Mouse (Mus musculus) midbrain, embryonic 11.5 days (tissue): ENCODE measurements at regions not wholly inside any gene's neighbourhood (a gene's known extent, or its start where the extent isn't known, plus 50 kb on each side); places are given as distances from the start of the nearest gene placed in this dataset.

Source experiments
- ATAC-seq: fragments of 200-750 bp; cut with Nextera tagmentation; 2 replicates; pipeline ENCODE4 v1.8.0; 2017; ENCODE audit warnings: moderate TSS enrichment, moderate library complexity; ENCODE audit not compliant: low FRiP score
- DNase-seq: peaks from one replicate; pipeline ENCODE4 v3.0.0; 2015; ENCODE audit warnings: low spot score; ENCODE audit errors: missing footprints
- H3K27ac ChIP-seq: fragments of 300-500 bp; sonication (generic); 2 replicates; pipeline ENCODE4 v1.5.1; 2014; ENCODE audit warnings: low read depth, low read length
- H3K27me3 ChIP-seq: fragments of 300-500 bp; sonication (generic); 2 replicates; pipeline ENCODE4 v1.6.1; 2014; ENCODE audit warnings: mild to moderate bottlenecking, low read length, moderate library complexity, mixed read lengths; ENCODE audit not compliant: control insufficient read depth, insufficient read depth
- H3K36me3 ChIP-seq: fragments of 300-500 bp; sonication (generic); 2 replicates; pipeline ENCODE4 v1.6.1; 2014; ENCODE audit warnings: mild to moderate bottlenecking, low read length, moderate library complexity, mixed read lengths; ENCODE audit not compliant: control insufficient read depth, insufficient read depth
- H3K4me1 ChIP-seq: fragments of 300-500 bp; sonication (generic); 2 replicates; pipeline ENCODE4 v1.6.1; 2014; ENCODE audit warnings: low read length; ENCODE audit not compliant: control insufficient read depth, insufficient read depth
- H3K4me2 ChIP-seq: fragments of 300-500 bp; sonication (generic); 2 replicates; pipeline ENCODE4 v1.6.1; 2014; ENCODE audit warnings: mild to moderate bottlenecking, moderate library complexity
- H3K4me3 ChIP-seq: fragments of 300-500 bp; sonication (generic); 2 replicates; pipeline ENCODE4 v1.5.1; 2014; ENCODE audit warnings: low read depth, low read length
- H3K9ac ChIP-seq: fragments of 300-500 bp; sonication (generic); 2 replicates; pipeline ENCODE4 v1.6.1; 2014; ENCODE audit warnings: low read length
- H3K9me3 ChIP-seq: fragments of 300-500 bp; sonication (generic); 2 replicates; pipeline ENCODE4 v1.6.1; 2016; ENCODE audit warnings: low read length; ENCODE audit not compliant: control insufficient read depth
- WGBS: fragments of 180-500 bp; shearing (Covaris S2); extraction: QIAGEN DNeasy Blood & Tissue Kit; methylation state at CpG from one replicate; pipeline ENCODE4 v1.1.7; 2014; 5-methylcytosine and 5-hydroxymethylcytosine counted together

GRCm38 (mm10) chr1:34733026-34733913 lies 109.6 kb downstream of the Fam168b start:
- 88% methylated on average over 17 of the region's 17 CpGs for WGBS
- H3K4me3 ChIP-seq: no peak overlapping the region
- no peak for DNase-seq
- H3K4me1 ChIP-seq: no peaks in the 10 kb centered on the region
- no peak overlapping the region for H3K9ac ChIP-seq
- H3K36me3 ChIP-seq: no peaks in the 10 kb centered on the region
- no peak for ATAC-seq
- H3K27ac ChIP-seq: no peak overlapping the region
- H3K27me3 ChIP-seq: no peaks in the 10 kb centered on the region
- no peaks in the 10 kb centered on the region for H3K9me3 ChIP-seq
- no peak overlapping the region for H3K4me2 ChIP-seq

GRCm38 (mm10) chr1:34738386-34739067 lies 104.3 kb downstream of the Fam168b start:
- Histone ChIP-seq H3K27me3 (no peaks in the 10 kb centered on the region), H3K27ac (no peak overlapping the region), H3K4me3 (no peak overlapping the region), H3K4me1 (no peaks in the 10 kb centered on the region), H3K9me3 (no peaks in the 10 kb centered on the region), H3K4me2 (no peak overlapping the region), H3K36me3 (no peaks in the 10 kb centered on the region), H3K9ac (no peak overlapping the region)
- 53% methylated on average over 14 of the region's 14 CpGs for WGBS
- ATAC-seq (no peak), DNase-seq (peak; percentile 91)

GRCm38 (mm10) chr1:34739621-34740020 lies 103.2 kb downstream of the Fam168b start:
- Histone ChIP-seq H3K9me3 (no peaks in the 10 kb centered on the region), H3K27me3 (no peaks in the 10 kb centered on the region), H3K4me2 (no peak overlapping the region), H3K27ac (no peak overlapping the region), H3K9ac (no peak overlapping the region), H3K36me3 (no peaks in the 10 kb centered on the region), H3K4me1 (no peaks in the 10 kb centered on the region), H3K4me3 (no peak overlapping the region)
- peak; percentile 59 for DNase-seq
- WGBS: 65% methylated on average over 4 of the region's 4 CpGs
- ATAC-seq: no peak

GRCm38 (mm10) chr1:34740891-34741290 lies 102.0 kb downstream of the Fam168b start:
- ATAC-seq: no peak
- no peak overlapping the region for H3K9ac ChIP-seq
- DNase-seq: peak; percentile 69
- no peaks in the 10 kb centered on the region for H3K36me3 ChIP-seq
- no peak overlapping the region for H3K4me2 ChIP-seq
- H3K4me1 ChIP-seq: no peaks in the 10 kb centered on the region
- WGBS: 62% methylated on average over 7 of the region's 7 CpGs
- H3K27ac ChIP-seq: no peak overlapping the region
- H3K9me3 ChIP-seq: no peaks in the 10 kb centered on the region
- H3K4me3 ChIP-seq: no peak overlapping the region
- no peaks in the 10 kb centered on the region for H3K27me3 ChIP-seq

GRCm38 (mm10) chr1:34742234-34742633 lies 100.6 kb downstream of the Fam168b start:
- Histone ChIP-seq H3K4me2 (no peak overlapping the region), H3K4me1 (no peaks in the 10 kb centered on the region), H3K27me3 (no peaks in the 10 kb centered on the region), H3K27ac (no peak overlapping the region), H3K36me3 (no peaks in the 10 kb centered on the region), H3K9ac (no peak overlapping the region), H3K9me3 (no peaks in the 10 kb centered on the region), H3K4me3 (no peak overlapping the region)
- DNase-seq (no peak), ATAC-seq (no peak)
- WGBS: 66% methylated on average over 2 of the region's 2 CpGs

- no peak overlapping the region for H3K9ac ChIP-seq
- H3K4me3 ChIP-seq: no peak overlapping the region
- H3K9me3 ChIP-seq: no peaks in the 10 kb centered on the region
- no peak overlapping the region for H3K4me2 ChIP-seq
- no peak overlapping the region for H3K27ac ChIP-seq
- no peaks in the 10 kb centered on the region for H3K36me3 ChIP-seq
- DNase-seq (peak; percentile 23), ATAC-seq (no peak)
- WGBS: 82% methylated on average over 6 of the region's 6 CpGs
- H3K4me1 ChIP-seq: peaks cover 5% of the 10 kb centered on the region
- peaks cover 16% of the 10 kb centered on the region for H3K27me3 ChIP-seq
Measured at GRCm38 (mm10) chr1:34745881-34746280, 97.0 kb downstream of the Fam168b start.

GRCm38 (mm10) chr1:34749161-34750040 lies 93.5 kb downstream of the Fam168b start:
- ATAC-seq (no peak), DNase-seq (peak; percentile 89)
- H3K36me3 ChIP-seq: no peaks in the 10 kb centered on the region
- H3K9ac ChIP-seq: no peak overlapping the region
- H3K27ac ChIP-seq: no peak overlapping the region
- peak overlapping the region; percentile 90 for H3K4me2 ChIP-seq
- H3K27me3 ChIP-seq: peaks cover 30% of the 10 kb centered on the region
- H3K4me1 ChIP-seq: peaks cover 7% of the 10 kb centered on the region
- WGBS: 9% methylated on average over 14 of the region's 14 CpGs
- H3K9me3 ChIP-seq: no peaks in the 10 kb centered on the region
- H3K4me3 ChIP-seq: peak overlapping the region; percentile 64; the same call in 1 of the 2 replicates

- Histone ChIP-seq H3K9ac (peak overlapping the region; percentile 62), H3K4me3 (peak overlapping the region; percentile 64), H3K4me1 (peaks cover 7% of the 10 kb centered on the region), H3K27me3 (peaks cover 30% of the 10 kb centered on the region), H3K4me2 (peak overlapping the region; percentile 90), H3K27ac (no peak overlapping the region), H3K9me3 (no peaks in the 10 kb centered on the region), H3K36me3 (no peaks in the 10 kb centered on the region)
- peak; percentile 94 for DNase-seq
- ATAC-seq: peak; percentile 75
- WGBS: under 1% methylated on average over 83 of the region's 108 CpGs
Measured at GRCm38 (mm10) chr1:34750061-34751054, 92.5 kb downstream of the Fam168b start.
